In the genomic region with DNA sequence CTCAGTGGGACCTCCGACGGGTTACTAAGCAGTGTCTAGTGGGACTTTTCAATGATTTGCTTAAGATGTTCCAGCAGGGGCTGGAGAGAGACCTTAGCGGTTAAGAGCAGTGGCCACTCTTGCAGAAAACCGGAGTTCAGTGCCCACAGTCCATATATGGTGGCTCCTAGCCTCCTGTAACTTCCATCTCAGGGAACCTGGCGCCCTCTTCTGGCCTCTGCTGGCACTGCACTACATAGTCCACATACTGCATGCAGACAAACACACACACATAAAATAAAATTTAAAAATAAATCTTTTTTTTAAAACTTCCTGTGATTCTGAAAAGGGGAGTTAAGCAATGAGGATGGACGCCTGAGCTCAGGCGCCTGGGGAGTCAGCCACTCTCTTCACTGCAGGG, we compare ENCODE assay signal across 12 mouse cellular contexts. TPM values are rescaled to one million over a fixed set of nuclear protein-coding genes. Genes with fewer than 3 reads are reported as not detected.
DNase-seq lines count a peak whose midpoint lies in the region; ATAC-seq and TF ChIP-seq lines count a peak whose summit lies in the region.
"Had no signal": no experiment of that assay in that cellular context is flagged by ENCODE, and none has a peak within 500 bp of the region (broad histone marks: within the 10 kb centered on the region; RNA-seq: fewer than 3 reads in every experiment).

No protein-coding gene starts in this region.

- no peaks in the 10 kb centered on the region for H3K9me3 ChIP-seq in hindbrain, embryonic 10.5 days
- no peaks in the 10 kb centered on the region for H3K9me3 ChIP-seq in hindbrain, embryonic 14.5 days (ENCODE audit: control insufficient read depth, low read length)
- no peaks in the 10 kb centered on the region for H3K9me3 ChIP-seq in ES-Bruce4 (replicated peaks; ENCODE audit: control insufficient read depth, insufficient read depth, low read length, poor library complexity, severe bottlenecking)
- H3K9me3 ChIP-seq: hindbrain, embryonic 15.5 days; limb, embryonic 12.5 days had no signal

- TF ChIP-seq EP300 in ES-Bruce4 (IDR thresholded peaks at IDR 0.05; ENCODE audit: insufficient read depth, low read depth, low read length), result no peak

- no peak overlapping the region for H3K4me2 ChIP-seq in hindbrain, embryonic 14.5 days (replicated peaks)
- H3K4me2 ChIP-seq: hindbrain, embryonic 15.5 days; limb, embryonic 12.5 days had no signal

- no peaks in the 10 kb centered on the region for H3K36me3 ChIP-seq in hindbrain, embryonic 10.5 days
- no peaks in the 10 kb centered on the region for H3K36me3 ChIP-seq in hindbrain, embryonic 14.5 days (replicated peaks; ENCODE audit: control insufficient read depth, insufficient read depth)
- H3K36me3 ChIP-seq in ES-Bruce4 (ENCODE audit: control insufficient read depth, insufficient read depth, low read length, poor library complexity, severe bottlenecking), result no peaks in the 10 kb centered on the region
- H3K36me3 ChIP-seq: hindbrain, embryonic 15.5 days; limb, embryonic 12.5 days had no signal

- no peak for TF ChIP-seq POLR2A in ES-Bruce4 (IDR thresholded peaks at IDR 0.05; ENCODE audit: insufficient read depth, low read length)

- no peak for ATAC-seq in hindbrain, embryonic 14.5 days (ENCODE audit: low FRiP score)
- peak; percentile 68 for ATAC-seq in megakaryocyte progenitor cell, adult 5-6 weeks (replicated peaks; ENCODE audit: poor library complexity)

- H3K27me3 ChIP-seq in hindbrain, embryonic 10.5 days (ENCODE audit: insufficient read depth, poor library complexity, severe bottlenecking), result no peaks in the 10 kb centered on the region
- no peaks in the 10 kb centered on the region for H3K27me3 ChIP-seq in hindbrain, embryonic 14.5 days (ENCODE audit: control insufficient read depth, insufficient read depth, low read length)
- H3K27me3 ChIP-seq in ES-Bruce4 (ENCODE audit: control insufficient read depth, insufficient read depth, low read length, poor library complexity, severe bottlenecking), result no peaks in the 10 kb centered on the region
- H3K27me3 ChIP-seq: hindbrain, embryonic 15.5 days; limb, embryonic 12.5 days had no signal

- TF ChIP-seq CTCF in ES-Bruce4 (IDR thresholded peaks at IDR 0.05; ENCODE audit: low read depth, low read length), result peak; percentile 75

- DNase-seq in hindbrain, embryonic 10.5 days (ENCODE audit: low spot score), result peak; percentile 11
- DNase-seq in hindbrain, embryonic 14.5 days (ENCODE audit: low spot score), result no peak
- peak; percentile 7 for DNase-seq in 3T3-L1 (ENCODE audit: low read depth, low spot score)
- no peak for DNase-seq in cerebellum, postnatal 4 days (ENCODE audit: low spot score in 2 of 2)
- no peak for DNase-seq in cerebellum, adult 9-11 months
- DNase-seq in urinary bladder, postnatal 4 days (ENCODE audit: low spot score in 2 of 2), result no peak

- H3K4me1 ChIP-seq in hindbrain, embryonic 10.5 days (replicated peaks), result no peaks in the 10 kb centered on the region
- H3K4me1 ChIP-seq in hindbrain, embryonic 14.5 days (replicated peaks; ENCODE audit: control insufficient read depth, insufficient read depth, low read length), result no peaks in the 10 kb centered on the region
- H3K4me1 ChIP-seq in ES-Bruce4 (ENCODE audit: control insufficient read depth, insufficient read depth, low read length), result peaks cover 4% of the 10 kb centered on the region
- H3K4me1 ChIP-seq: hindbrain, embryonic 15.5 days; limb, embryonic 12.5 days had no signal

- H3K9ac ChIP-seq in hindbrain, embryonic 14.5 days, result no peak overlapping the region
- H3K9ac ChIP-seq in ES-Bruce4 (ENCODE audit: low read depth, poor library complexity, severe bottlenecking), result no peak overlapping the region
- H3K9ac ChIP-seq: hindbrain, embryonic 15.5 days; limb, embryonic 12.5 days had no signal

- no peak overlapping the region for H3K27ac ChIP-seq in hindbrain, embryonic 10.5 days
- no peak overlapping the region for H3K27ac ChIP-seq in hindbrain, embryonic 14.5 days
- no peak overlapping the region for H3K27ac ChIP-seq in ES-Bruce4 (ENCODE audit: insufficient read depth, low read length)
- H3K27ac ChIP-seq: hindbrain, embryonic 15.5 days; limb, embryonic 12.5 days had no signal

- 73% methylated on average over 7 of the region's 7 CpGs for WGBS in hindbrain, embryonic 10.5 days
- WGBS in hindbrain, embryonic 14.5 days, result 79% methylated on average over 7 of the region's 7 CpGs

- H3K4me3 ChIP-seq in hindbrain, embryonic 10.5 days, result no peak overlapping the region
- H3K4me3 ChIP-seq in hindbrain, embryonic 14.5 days (replicated peaks; ENCODE audit: low read length), result no peak overlapping the region
- no peak overlapping the region for H3K4me3 ChIP-seq in ES-Bruce4 (ENCODE audit: low read depth, low read length)
- H3K4me3 ChIP-seq: hindbrain, embryonic 15.5 days; limb, embryonic 12.5 days had no signal

RNA-seq across cellular contexts. Expression of a gene that starts 6.3 kb away (rescaled TPM):
- not detected in 2 replicates for polyA plus RNA-seq in hindbrain, embryonic 10.5 days (2016; fragmentation: Nextera tagmentation; extraction: Ambion mirVana)
- not detected in 2 replicates for polyA plus RNA-seq in hindbrain, embryonic 14.5 days (2014; fragmentation: Nextera tagmentation; extraction: Ambion mirVana)
- polyA plus RNA-seq in ES-Bruce4 (2011; ENCODE audit: insufficient read depth, insufficient read length, low read depth, missing spikeins), result 0.28 TPM in 1 of 2 replicates, not detected in the other
- total RNA-seq in megakaryocyte progenitor cell, adult 5-6 weeks (2015), result not detected in 2 replicates
- total RNA-seq in megakaryocyte progenitor cell, adult 5-6 weeks (2017), result not detected in 2 replicates
- polyA plus RNA-seq: hindbrain, embryonic 15.5 days; limb, embryonic 12.5 days; neural tube, embryonic 11.5 days; stomach, embryonic 14.5 days had no signal

RNA-seq across cellular contexts. Expression of a gene that starts 15.4 kb away (rescaled TPM):
- 1.4 and 2.0 TPM in 2 replicates for polyA plus RNA-seq in hindbrain, embryonic 10.5 days (2016; fragmentation: Nextera tagmentation; extraction: Ambion mirVana)
- 4.2 and 5.6 TPM in 2 replicates for polyA plus RNA-seq in hindbrain, embryonic 14.5 days (2014; fragmentation: Nextera tagmentation; extraction: Ambion mirVana)
- polyA plus RNA-seq in ES-Bruce4 (2011; ENCODE audit: insufficient read depth, insufficient read length, low read depth, missing spikeins), result not detected in 2 replicates
- 1.7 and 4.5 TPM in 2 replicates for total RNA-seq in megakaryocyte progenitor cell, adult 5-6 weeks (2015)
- total RNA-seq in megakaryocyte progenitor cell, adult 5-6 weeks (2017), result 1.0 and 2.4 TPM in 2 replicates

RNA-seq across cellular contexts. Expression of a gene that starts 28.6 kb away (rescaled TPM):
- polyA plus RNA-seq in hindbrain, embryonic 10.5 days (2016; fragmentation: Nextera tagmentation; extraction: Ambion mirVana), result not detected in 2 replicates
- 0.10 TPM in 1 of 2 replicates, not detected in the other for polyA plus RNA-seq in hindbrain, embryonic 14.5 days (2014; fragmentation: Nextera tagmentation; extraction: Ambion mirVana)
- not detected in 2 replicates for polyA plus RNA-seq in ES-Bruce4 (2011; ENCODE audit: insufficient read depth, insufficient read length, low read depth, missing spikeins)
- total RNA-seq in megakaryocyte progenitor cell, adult 5-6 weeks (2015), result not detected in 2 replicates
- not detected in 2 replicates for total RNA-seq in megakaryocyte progenitor cell, adult 5-6 weeks (2017)
- polyA plus RNA-seq: limb, embryonic 12.5 days; neural tube, embryonic 11.5 days had no signal

RNA-seq across cellular contexts. Expression of a gene that starts 57.7 kb away (rescaled TPM):
- polyA plus RNA-seq in hindbrain, embryonic 10.5 days (2016; fragmentation: Nextera tagmentation; extraction: Ambion mirVana), result not detected in 2 replicates
- 0.12 and 0.35 TPM in 2 replicates for polyA plus RNA-seq in hindbrain, embryonic 14.5 days (2014; fragmentation: Nextera tagmentation; extraction: Ambion mirVana)
- not detected in 2 replicates for polyA plus RNA-seq in ES-Bruce4 (2011; ENCODE audit: insufficient read depth, insufficient read length, low read depth, missing spikeins)
- 0.02 TPM in 1 of 2 replicates, not detected in the other for total RNA-seq in megakaryocyte progenitor cell, adult 5-6 weeks (2015)
- total RNA-seq in megakaryocyte progenitor cell, adult 5-6 weeks (2017), result not detected in 2 replicates
- polyA plus RNA-seq: neural tube, embryonic 11.5 days; stomach, embryonic 14.5 days had no signal

Comparison
In these comparisons a context has a peak if more than half of its experiments do, and no peak if none do; other contexts are left out.
1. DNase-seq: peak in hindbrain, embryonic 10.5 days (single experiment) and 3T3-L1 (single experiment); none in hindbrain, embryonic 14.5 days (single experiment), cerebellum, postnatal 4 days (0 of 2), cerebellum, adult 9-11 months (single experiment) and urinary bladder, postnatal 4 days (0 of 2).